Mouse (Mus musculus) CH12.LX (cell line): ENCODE results near the gene Gfod2.

Source experiments
- CTCF ChIP-seq, 2 experiments: IDR thresholded peaks in 1 of 2; conservative IDR thresholded peaks in 1 of 2; 2 replicates each; pipeline ENCODE4 v1.5.1; 2011 to 2012; ENCODE audit warnings: low read depth in 2 of 2, low read length in 2 of 2, improper control_type of control experiment in 1 of 2, inconsistent platforms in 1 of 2, mild to moderate bottlenecking in 1 of 2, moderate library complexity in 1 of 2
- JUND ChIP-seq: conservative IDR thresholded peaks from 2 replicates; pipeline ENCODE4 v1.6.1; 2011; ENCODE audit warnings: low read depth, low read length, improper control_type of control experiment
- NRF1 ChIP-seq: IDR thresholded peaks from 2 replicates; pipeline ENCODE4 v1.6.1; 2014; ENCODE audit warnings: low read depth, mild to moderate bottlenecking, inconsistent platforms, low read length, improper control_type of control experiment, moderate library complexity

DNA sequence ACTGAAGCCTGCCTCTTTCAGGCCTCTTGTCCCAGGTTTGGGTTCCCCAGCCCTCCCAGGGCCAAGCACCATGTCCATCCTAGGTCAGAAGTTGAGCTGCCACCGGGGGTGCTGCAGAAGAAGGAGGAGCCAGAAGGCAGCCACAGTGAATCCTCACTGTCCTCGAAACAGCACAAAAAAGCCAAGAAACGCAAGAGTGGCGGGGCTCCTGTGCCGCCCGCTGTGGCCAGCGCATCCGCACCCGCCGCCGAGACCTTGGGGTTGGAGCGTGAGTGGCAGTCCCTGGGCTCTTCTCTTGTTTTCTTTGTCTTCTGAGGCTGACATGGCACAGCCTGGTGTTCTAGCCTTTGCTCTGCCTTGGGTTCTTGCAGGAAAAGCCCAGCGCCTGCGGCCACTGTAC, 49.1 kb downstream of the Gfod2 start:
- TF ChIP-seq CTCF (conservative IDR thresholded peaks at IDR 0.05 in 1 of 2, IDR thresholded peaks at IDR 0.05 in 1 of 2; ENCODE audit: low read depth in 2 of 2, low read length in 2 of 2): no peak
- TF ChIP-seq NRF1: no peak
- TF ChIP-seq JUND: no peak
